Mouse (Mus musculus): ENCODE results near the gene Rpl22.

- TF ChIP-seq CTCF (IDR thresholded peaks at IDR 0.05; ENCODE audit: control insufficient read depth, insufficient read depth, insufficient read length) (peak; percentile 49), USF1 (IDR thresholded peaks at IDR 0.05; ENCODE audit: low read depth) (no peak), MYOG (IDR thresholded peaks at IDR 0.05; ENCODE audit: control insufficient read depth, extremely low read depth, insufficient read length) (no peak), MAX (IDR thresholded peaks at IDR 0.05) (no peak), FOSL1 (IDR thresholded peaks at IDR 0.05; ENCODE audit: insufficient read depth, low read length, poor library complexity, severe bottlenecking) (no peak), CEBPB (IDR thresholded peaks at IDR 0.05; ENCODE audit: low read depth) (no peak), MYOD1 (IDR thresholded peaks at IDR 0.05; ENCODE audit: control insufficient read depth, insufficient read length, low read depth) (no peak)
These were observed 6.9 kb upstream of the Rpl22 start, which contains the start of gene Rnf207 for GRCm38 (mm10) chr4:152318517-152319234.
